Mouse (Mus musculus): ENCODE data around the gene Wbp2nl. TPM values are rescaled to one million over a fixed set of nuclear protein-coding genes. Genes with fewer than 3 reads are reported as not detected.

Wbp2nl gene
- total and polyA plus RNA-seq, 3 experiments: not detected

- Histone ChIP-seq H3K9ac (ENCODE audit: insufficient read depth, low read depth) (no peak overlapping the region), H3K9me3 (replicated peaks; ENCODE audit: low read length) (no peaks in the 10 kb centered on the region), H3K79me2 (replicated peaks; ENCODE audit: control insufficient read depth, extremely low read depth, insufficient read depth, poor library complexity, severe bottlenecking) (no peaks in the 10 kb centered on the region), H3K4me1 (ENCODE audit: control insufficient read depth in 1 of 2, insufficient read depth in 2 of 2) (no peaks in the 10 kb centered on the region), H3K36me3 (replicated peaks in 1 of 2; ENCODE audit: control insufficient read depth in 1 of 2, insufficient read depth in 1 of 2, low read length in 1 of 2) (no peaks in the 10 kb centered on the region), H3K4me2 (ENCODE audit: insufficient read depth, low read depth, poor library complexity, severe bottlenecking) (no peak overlapping the region), H3K4me3 (replicated peaks in 1 of 3; ENCODE audit: low read depth in 2 of 3, low read length in 2 of 3, poor library complexity in 1 of 3) (no peak overlapping the region), H3K27ac (ENCODE audit: insufficient read depth, low read depth) (no peak overlapping the region), H3K27me3 (replicated peaks) (peaks cover 32% of the 10 kb centered on the region)
- in situ Hi-C loops (cut with MboI; ENCODE audit: low pct_ligation_motif_present, low pct_unique_long_range_greater_than_20kb, low sequenced_read_pairs): no loop called here
- DNase-seq (ENCODE audit: extremely low read depth): no peak
- TF ChIP-seq SMC3 (IDR thresholded peaks at IDR 0.05; ENCODE audit: low read depth, low read length) (no peak), SIN3A (IDR thresholded peaks at IDR 0.05; ENCODE audit: low read length) (no peak), MEF2A (IDR thresholded peaks at IDR 0.05; ENCODE audit: borderline replicate concordance, low read depth, low read length) (no peak)
- dilution Hi-C loops (cut with MboI; ENCODE audit: extremely low pct_ligation_motif_present, extremely low pct_unique_long_range_greater_than_20kb, low sequenced_read_pairs): no loop called here
Observed at GRCm38 (mm10) chr15:82317839-82318238, 19.1 kb downstream of the Wbp2nl start.

GRCm38 (mm10) chr15:82319613-82320012 lies 20.9 kb downstream of the Wbp2nl start:
- dilution Hi-C loops (cut with MboI; ENCODE audit: extremely low pct_ligation_motif_present, extremely low pct_unique_long_range_greater_than_20kb, low sequenced_read_pairs): no loop called here

DNA sequence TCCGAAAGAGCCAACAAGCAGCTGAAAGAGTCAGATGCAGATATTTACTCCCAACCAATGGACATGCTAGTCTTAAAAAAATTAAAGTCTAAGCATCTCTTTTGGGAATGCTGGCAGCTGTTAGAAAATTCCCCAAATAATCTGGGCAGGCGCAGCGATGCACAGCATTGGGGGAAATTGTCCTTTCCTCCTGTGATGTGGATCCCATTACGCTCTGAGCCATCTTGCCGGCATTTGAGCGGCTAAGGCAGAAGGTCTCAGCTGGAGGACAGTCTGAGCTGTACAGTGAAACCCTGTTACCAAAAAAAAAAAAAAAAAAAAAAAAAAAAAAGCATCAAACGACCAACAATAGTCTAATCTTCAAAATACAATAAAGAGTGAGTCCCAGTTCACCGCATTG lies 23.4 kb downstream of the Wbp2nl start:
- in situ Hi-C loops (cut with MboI; ENCODE audit: low pct_ligation_motif_present, low pct_unique_long_range_greater_than_20kb, low sequenced_read_pairs): no loop called here
- TF ChIP-seq RCOR1 (conservative IDR thresholded peaks at IDR 0.05; ENCODE audit: low read depth, low read length): no peak
- no peak for TF ChIP-seq MYC (IDR thresholded peaks at IDR 0.05; ENCODE audit: low read depth, low read length)
- TF ChIP-seq TCF12 (IDR thresholded peaks at IDR 0.05; ENCODE audit: low read depth, low read length): no peak
- no peak for TF ChIP-seq MAZ (IDR thresholded peaks at IDR 0.05; ENCODE audit: low read depth, low read length)
- TF ChIP-seq SIN3A (IDR thresholded peaks at IDR 0.05; ENCODE audit: low read length): no peak
- no peak for TF ChIP-seq POLR2AphosphoS2 (IDR thresholded peaks at IDR 0.05; ENCODE audit: low read depth, low read length)
- TF ChIP-seq ETS1 (conservative IDR thresholded peaks at IDR 0.05; ENCODE audit: low read depth, low read length): no peak
- no peak for TF ChIP-seq IRF4 (IDR thresholded peaks at IDR 0.05; ENCODE audit: low read depth, low read length)
- no peak for TF ChIP-seq CHD1 (IDR thresholded peaks at IDR 0.05; ENCODE audit: low read depth, low read length)
- TF ChIP-seq TBP (conservative IDR thresholded peaks at IDR 0.05; ENCODE audit: low read depth, low read length): no peak
- no peak for TF ChIP-seq EP300 (IDR thresholded peaks at IDR 0.05; ENCODE audit: low read length)
- no peak for TF ChIP-seq MAX (IDR thresholded peaks at IDR 0.05; ENCODE audit: low read length)
- no peak overlapping the region for H3K27ac ChIP-seq (ENCODE audit: insufficient read depth, low read depth)
- H3K4me3 ChIP-seq (replicated peaks in 1 of 3; ENCODE audit: low read depth in 2 of 3, low read length in 2 of 3, poor library complexity in 1 of 3): no peak overlapping the region
- H3K9me3 ChIP-seq (replicated peaks; ENCODE audit: low read length): no peaks in the 10 kb centered on the region
- dilution Hi-C loops (cut with MboI; ENCODE audit: extremely low pct_ligation_motif_present, extremely low pct_unique_long_range_greater_than_20kb, low sequenced_read_pairs): no loop called here
- H3K4me2 ChIP-seq (ENCODE audit: insufficient read depth, low read depth, poor library complexity, severe bottlenecking): no peak overlapping the region
- H3K79me2 ChIP-seq (replicated peaks; ENCODE audit: control insufficient read depth, extremely low read depth, insufficient read depth, poor library complexity, severe bottlenecking): no peaks in the 10 kb centered on the region
- H3K9ac ChIP-seq (ENCODE audit: insufficient read depth, low read depth): no peak overlapping the region
- H3K4me1 ChIP-seq (ENCODE audit: control insufficient read depth in 1 of 2, insufficient read depth in 2 of 2): no peaks in the 10 kb centered on the region
- H3K36me3 ChIP-seq (replicated peaks in 1 of 2; ENCODE audit: control insufficient read depth in 1 of 2, insufficient read depth in 1 of 2, low read length in 1 of 2): no peaks in the 10 kb centered on the region
- H3K27me3 ChIP-seq (replicated peaks): peaks cover 2% of the 10 kb centered on the region
- no peak for DNase-seq (ENCODE audit: extremely low read depth)

More at GRCm38 (mm10) chr15:82319613-82320012, 20.9 kb downstream of the Wbp2nl start:
- Histone ChIP-seq H3K79me2 (replicated peaks; ENCODE audit: control insufficient read depth, extremely low read depth, insufficient read depth, poor library complexity, severe bottlenecking) (no peaks in the 10 kb centered on the region), H3K36me3 (replicated peaks in 1 of 2; ENCODE audit: control insufficient read depth in 1 of 2, insufficient read depth in 1 of 2, low read length in 1 of 2) (no peaks in the 10 kb centered on the region), H3K27ac (ENCODE audit: insufficient read depth, low read depth) (no peak overlapping the region), H3K27me3 (replicated peaks) (peaks cover 17% of the 10 kb centered on the region), H3K4me3 (replicated peaks in 1 of 3; ENCODE audit: low read depth in 2 of 3, low read length in 2 of 3, poor library complexity in 1 of 3) (no peak overlapping the region), H3K9ac (ENCODE audit: insufficient read depth, low read depth) (no peak overlapping the region), H3K4me2 (ENCODE audit: insufficient read depth, low read depth, poor library complexity, severe bottlenecking) (no peak overlapping the region), H3K9me3 (replicated peaks; ENCODE audit: low read length) (no peaks in the 10 kb centered on the region), H3K4me1 (ENCODE audit: control insufficient read depth in 1 of 2, insufficient read depth in 2 of 2) (no peaks in the 10 kb centered on the region)
- DNase-seq (ENCODE audit: extremely low read depth): no peak
- in situ Hi-C loops (cut with MboI; ENCODE audit: low pct_ligation_motif_present, low pct_unique_long_range_greater_than_20kb, low sequenced_read_pairs): no loop called here
- TF ChIP-seq SMC3 (IDR thresholded peaks at IDR 0.05; ENCODE audit: low read depth, low read length) (no peak), MAZ (IDR thresholded peaks at IDR 0.05; ENCODE audit: low read depth, low read length) (no peak), UBTF (IDR thresholded peaks at IDR 0.05; ENCODE audit: low read depth, low read length) (no peak), MAFK (IDR thresholded peaks at IDR 0.05; ENCODE audit: insufficient replicate concordance, low read length) (no peak), E2F4 (IDR thresholded peaks at IDR 0.05; ENCODE audit: insufficient replicate concordance, low read depth, low read length) (no peak), MAX (IDR thresholded peaks at IDR 0.05; ENCODE audit: low read length) (no peak), EP300 (IDR thresholded peaks at IDR 0.05; ENCODE audit: low read length) (no peak), KAT2A (IDR thresholded peaks at IDR 0.05; ENCODE audit: insufficient replicate concordance, low read length) (no peak), SIN3A (IDR thresholded peaks at IDR 0.05; ENCODE audit: low read length) (no peak), RAD21 (IDR thresholded peaks at IDR 0.05; ENCODE audit: low read depth, low read length) (no peak), JUN (IDR thresholded peaks at IDR 0.05; ENCODE audit: insufficient read depth, low read depth, low read length) (no peak)
